Mouse (Mus musculus): Measurements from ENCODE around the gene Osbpl5.

DNA sequence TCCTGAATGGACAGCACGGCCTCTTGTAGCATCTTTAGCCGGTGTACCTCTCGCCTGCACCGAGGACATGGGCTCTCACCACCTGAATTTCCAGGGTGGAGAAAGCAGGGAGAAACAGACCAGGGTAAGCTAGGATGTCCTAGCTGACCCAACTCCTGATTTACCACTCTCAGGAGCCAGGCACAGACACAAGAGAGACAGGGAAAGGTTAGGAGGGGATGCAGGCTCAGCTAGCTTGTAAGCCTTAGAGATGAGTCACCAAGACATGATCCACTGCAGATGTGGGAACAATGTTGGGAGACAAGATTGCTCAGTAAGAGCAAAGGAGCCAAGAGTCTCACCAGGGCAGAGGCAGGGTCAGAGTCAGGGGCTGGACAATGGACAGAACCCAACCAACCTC lies 64.9 kb downstream of the Osbpl5 start:
- TF ChIP-seq CTCF (IDR thresholded peaks at IDR 0.05; ENCODE audit: control insufficient read depth, insufficient read depth, insufficient replicate concordance, low read depth, low read length) (no peak), POLR2A (IDR thresholded peaks at IDR 0.05; ENCODE audit: control insufficient read depth, low read depth, low read length) (no peak)

All from testis, adult 2 months (tissue).